Mouse (Mus musculus): ENCODE results near the gene Atg5. TPM values are rescaled to one million over a fixed set of nuclear protein-coding genes. Genes with fewer than 3 reads are reported as not detected.

Gene Atg5
- polyA plus RNA-seq, 1 experiment from 2014 or later, result 16.8 TPM

DNA sequence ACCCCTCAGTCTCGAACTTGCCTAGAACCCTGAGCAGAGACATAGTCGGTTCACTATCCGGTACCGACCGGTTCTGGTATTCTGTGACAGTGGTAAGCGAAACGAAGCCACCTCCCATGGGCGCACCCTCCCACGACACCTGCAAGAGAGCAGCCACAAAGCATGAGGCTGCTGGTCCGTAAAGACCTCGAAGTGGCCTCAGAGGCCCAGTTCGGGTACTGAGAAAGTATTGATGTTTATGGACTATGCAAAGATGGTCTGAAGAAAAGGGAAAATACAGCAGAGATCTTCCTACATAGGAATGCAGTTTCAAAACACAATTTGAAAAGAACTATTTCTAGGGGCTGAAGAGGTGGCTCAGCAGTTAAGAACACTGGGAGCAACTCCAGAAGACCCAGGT, 113.8 kb downstream of the Atg5 start:
- H3K27ac ChIP-seq (ENCODE audit: low read length), result no peak overlapping the region
- no peak for ATAC-seq (ENCODE audit: low read depth)
- 78% methylated on average over 12 of the region's 12 CpGs for WGBS (ENCODE audit: insufficient replicate concordance)

DNA sequence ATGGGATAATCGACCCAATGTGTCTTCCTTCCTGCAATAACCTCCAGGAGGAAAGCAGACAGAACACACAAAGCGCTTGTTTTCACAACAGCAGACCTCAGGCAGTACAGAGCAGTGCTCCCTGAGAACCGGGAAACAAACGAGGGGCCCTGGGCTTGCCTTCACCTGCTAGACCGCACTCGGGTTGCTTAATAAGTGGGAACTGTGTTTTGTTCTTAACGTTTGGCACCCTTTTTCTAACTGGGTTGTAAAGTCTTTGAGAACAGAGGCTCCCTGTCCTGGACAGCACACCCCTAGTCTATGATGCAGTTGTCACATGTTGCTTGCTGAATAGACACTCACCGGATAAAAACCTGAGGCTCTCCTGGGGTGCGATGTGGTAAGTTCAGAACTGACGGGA, 115.1 kb downstream of the Atg5 start:
- peaks cover 3% of the 10 kb centered on the region for H3K4me1 ChIP-seq (ENCODE audit: control insufficient read depth, low read depth, low read length)
- no peak for ATAC-seq (ENCODE audit: low read depth)
- no peak overlapping the region for H3K27ac ChIP-seq (ENCODE audit: low read length)
- H3K9me3 ChIP-seq (replicated peaks; ENCODE audit: control insufficient read depth, low read length), result no peaks in the 10 kb centered on the region
- 60% methylated on average over 10 of the region's 10 CpGs for WGBS (ENCODE audit: insufficient replicate concordance)
- H3K27me3 ChIP-seq (ENCODE audit: control insufficient read depth, insufficient read depth, low read depth, low read length), result no peaks in the 10 kb centered on the region
- H3K4me2 ChIP-seq (ENCODE audit: low read depth, low read length), result no peak overlapping the region
- no peak overlapping the region for H3K4me3 ChIP-seq (ENCODE audit: low read depth, low read length)
- H3K36me3 ChIP-seq (ENCODE audit: control insufficient read depth, insufficient read depth), result no peaks in the 10 kb centered on the region
- no peak overlapping the region for H3K9ac ChIP-seq (ENCODE audit: low read depth, low read length)

More for the DNA sequence above, 113.8 kb downstream of the Atg5 start:
- Histone ChIP-seq H3K4me1 (ENCODE audit: control insufficient read depth, low read depth, low read length) (peaks cover 3% of the 10 kb centered on the region), H3K27me3 (ENCODE audit: control insufficient read depth, insufficient read depth, low read depth, low read length) (no peaks in the 10 kb centered on the region), H3K9me3 (replicated peaks; ENCODE audit: control insufficient read depth, low read length) (no peaks in the 10 kb centered on the region), H3K36me3 (ENCODE audit: control insufficient read depth, insufficient read depth) (no peaks in the 10 kb centered on the region), H3K4me2 (ENCODE audit: low read depth, low read length) (no peak overlapping the region), H3K4me3 (ENCODE audit: low read depth, low read length) (no peak overlapping the region), H3K9ac (ENCODE audit: low read depth, low read length) (no peak overlapping the region)

DNA sequence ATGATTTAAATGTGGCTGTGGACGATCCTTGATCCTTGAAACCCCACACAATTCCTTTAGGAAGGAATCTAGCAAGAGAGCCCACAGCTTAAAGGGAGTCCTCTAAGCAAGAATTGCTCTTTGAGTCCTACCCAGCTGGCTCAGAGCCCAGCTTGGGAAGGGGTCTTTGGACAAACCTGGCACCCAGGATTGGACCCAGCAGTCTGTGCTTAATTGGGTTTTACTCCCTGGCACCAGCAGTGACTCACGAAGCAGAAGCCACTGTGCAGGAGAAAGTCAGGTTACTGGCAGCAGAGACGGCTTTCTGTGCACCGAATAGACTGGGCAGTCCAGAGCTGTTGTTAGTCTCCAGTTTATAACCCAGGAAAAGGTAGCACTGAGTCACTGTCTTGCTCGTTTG, 117.1 kb downstream of the Atg5 start:
- Histone ChIP-seq H3K4me2 (ENCODE audit: low read depth, low read length) (no peak overlapping the region), H3K27ac (ENCODE audit: low read length) (no peak overlapping the region), H3K4me1 (ENCODE audit: control insufficient read depth, low read depth, low read length) (peaks cover 3% of the 10 kb centered on the region), H3K36me3 (ENCODE audit: control insufficient read depth, insufficient read depth) (no peaks in the 10 kb centered on the region), H3K4me3 (ENCODE audit: low read depth, low read length) (no peak overlapping the region), H3K9me3 (replicated peaks; ENCODE audit: control insufficient read depth, low read length) (no peaks in the 10 kb centered on the region), H3K9ac (ENCODE audit: low read depth, low read length) (no peak overlapping the region), H3K27me3 (ENCODE audit: control insufficient read depth, insufficient read depth, low read depth, low read length) (no peaks in the 10 kb centered on the region)
- WGBS (ENCODE audit: insufficient replicate concordance), result 67% methylated on average over 5 of the region's 5 CpGs
- no peak for ATAC-seq (ENCODE audit: low read depth)

- Histone ChIP-seq H3K4me1 (ENCODE audit: control insufficient read depth, low read depth, low read length) (no peaks in the 10 kb centered on the region; the same call in 1 of the 2 replicates), H3K9ac (ENCODE audit: low read depth, low read length) (no peak overlapping the region), H3K27me3 (ENCODE audit: control insufficient read depth, insufficient read depth, low read depth, low read length) (no peaks in the 10 kb centered on the region), H3K36me3 (ENCODE audit: control insufficient read depth, insufficient read depth) (no peaks in the 10 kb centered on the region), H3K27ac (ENCODE audit: low read length) (no peak overlapping the region), H3K4me3 (ENCODE audit: low read depth, low read length) (no peak overlapping the region), H3K9me3 (replicated peaks; ENCODE audit: control insufficient read depth, low read length) (no peaks in the 10 kb centered on the region), H3K4me2 (ENCODE audit: low read depth, low read length) (no peak overlapping the region)
- WGBS (ENCODE audit: insufficient replicate concordance), result 73% methylated on average over 11 of the region's 11 CpGs
- ATAC-seq (ENCODE audit: low read depth), result no peak
These were observed 120.6 kb downstream of the Atg5 start for GRCm38 (mm10) chr10:44388706-44389233.

GRCm38 (mm10) chr10:44390286-44390685, 122.1 kb downstream of the Atg5 start:
- Histone ChIP-seq H3K9ac (ENCODE audit: low read depth, low read length) (no peak overlapping the region), H3K4me1 (ENCODE audit: control insufficient read depth, low read depth, low read length) (no peaks in the 10 kb centered on the region; the same call in 1 of the 2 replicates), H3K27me3 (ENCODE audit: control insufficient read depth, insufficient read depth, low read depth, low read length) (no peaks in the 10 kb centered on the region), H3K9me3 (replicated peaks; ENCODE audit: control insufficient read depth, low read length) (no peaks in the 10 kb centered on the region), H3K4me2 (ENCODE audit: low read depth, low read length) (no peak overlapping the region), H3K36me3 (ENCODE audit: control insufficient read depth, insufficient read depth) (no peaks in the 10 kb centered on the region), H3K27ac (ENCODE audit: low read length) (no peak overlapping the region), H3K4me3 (ENCODE audit: low read depth, low read length) (no peak overlapping the region)
- no peak for ATAC-seq (ENCODE audit: low read depth)
- WGBS (ENCODE audit: insufficient replicate concordance), result 52% methylated on average over 5 of the region's 5 CpGs

DNA sequence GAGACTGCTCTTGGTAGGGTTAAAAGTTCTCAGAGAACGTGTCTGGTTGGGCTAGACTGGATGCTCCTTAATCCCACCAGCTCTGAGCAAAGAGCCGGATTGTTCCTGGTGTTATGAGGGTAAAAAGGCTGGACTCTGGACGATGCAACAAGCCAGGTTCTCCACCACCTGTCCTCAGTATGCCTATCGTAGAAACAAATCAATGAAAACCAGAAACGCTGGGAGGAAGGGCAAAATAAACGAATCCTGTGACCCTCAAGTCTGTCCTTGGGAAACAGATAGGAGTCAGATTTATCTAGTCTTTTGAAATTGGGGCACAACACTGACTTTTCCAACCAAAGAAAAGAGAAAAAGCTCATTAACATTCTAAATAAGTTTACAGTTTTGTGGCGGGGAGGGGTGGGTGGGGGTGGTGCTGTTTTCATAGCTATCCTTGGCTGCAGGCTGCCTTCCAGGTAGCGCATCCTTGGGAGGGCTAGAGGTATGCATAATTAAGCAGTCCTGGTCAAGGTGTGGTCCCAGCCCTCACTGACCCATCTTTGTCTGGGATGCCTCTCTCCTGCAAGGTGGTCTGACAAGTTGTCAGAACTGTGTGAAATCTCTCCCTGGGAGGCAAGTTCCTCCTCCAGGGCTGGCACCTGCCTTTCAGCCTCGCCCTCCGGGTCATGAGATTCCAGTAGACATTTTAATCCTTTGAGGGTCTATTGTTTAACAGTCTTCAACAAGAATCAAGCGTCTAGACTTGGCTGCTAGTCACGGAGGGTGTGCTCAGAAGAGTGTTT, 123.5 kb downstream of the Atg5 start:
- no peaks in the 10 kb centered on the region; the same call in 1 of the 2 replicates for H3K4me1 ChIP-seq (ENCODE audit: control insufficient read depth, low read depth, low read length)
- H3K27me3 ChIP-seq (ENCODE audit: control insufficient read depth, insufficient read depth, low read depth, low read length), result no peaks in the 10 kb centered on the region
- H3K9ac ChIP-seq (ENCODE audit: low read depth, low read length), result no peak overlapping the region
- 42% methylated on average over 12 of the region's 12 CpGs for WGBS (ENCODE audit: insufficient replicate concordance)
- H3K9me3 ChIP-seq (replicated peaks; ENCODE audit: control insufficient read depth, low read length), result no peaks in the 10 kb centered on the region
- no peaks in the 10 kb centered on the region for H3K36me3 ChIP-seq (ENCODE audit: control insufficient read depth, insufficient read depth)
- H3K27ac ChIP-seq (ENCODE audit: low read length), result no peak overlapping the region
- no peak for ATAC-seq (ENCODE audit: low read depth)
- H3K4me2 ChIP-seq (ENCODE audit: low read depth, low read length), result no peak overlapping the region
- no peak overlapping the region for H3K4me3 ChIP-seq (ENCODE audit: low read depth, low read length)

DNA sequence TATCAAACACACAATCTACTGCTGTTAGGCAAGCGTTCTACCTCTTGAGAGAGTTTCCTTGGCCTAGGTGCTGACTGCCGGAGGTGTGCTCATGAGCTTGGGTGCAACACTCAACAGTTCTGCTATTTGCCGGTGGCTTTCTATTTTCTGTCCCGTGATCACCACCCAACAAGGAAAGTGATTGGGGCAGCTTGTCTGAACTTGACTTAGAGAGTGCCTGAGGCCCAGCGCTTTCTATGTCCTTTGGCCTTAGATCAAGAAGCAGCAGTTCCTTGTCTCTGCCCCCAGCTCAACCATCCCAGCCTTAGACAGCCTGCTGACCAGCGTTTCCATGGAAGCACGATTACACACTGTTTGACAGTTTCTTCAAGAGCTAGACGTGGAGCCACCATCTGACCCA, 124.7 kb downstream of the Atg5 start:
- H3K27me3 ChIP-seq (ENCODE audit: control insufficient read depth, insufficient read depth, low read depth, low read length), result no peaks in the 10 kb centered on the region
- no peak overlapping the region for H3K4me3 ChIP-seq (ENCODE audit: low read depth, low read length)
- H3K4me2 ChIP-seq (ENCODE audit: low read depth, low read length), result no peak overlapping the region
- H3K9me3 ChIP-seq (replicated peaks; ENCODE audit: control insufficient read depth, low read length), result no peaks in the 10 kb centered on the region
- no peak for ATAC-seq (ENCODE audit: low read depth)
- H3K4me1 ChIP-seq (ENCODE audit: control insufficient read depth, low read depth, low read length), result no peaks in the 10 kb centered on the region; the same call in 1 of the 2 replicates
- H3K36me3 ChIP-seq (ENCODE audit: control insufficient read depth, insufficient read depth), result no peaks in the 10 kb centered on the region
- no peak overlapping the region for H3K9ac ChIP-seq (ENCODE audit: low read depth, low read length)
- 71% methylated on average over 8 of the region's 8 CpGs for WGBS (ENCODE audit: insufficient replicate concordance)
- no peak overlapping the region for H3K27ac ChIP-seq (ENCODE audit: low read length)

- no peaks in the 10 kb centered on the region for H3K9me3 ChIP-seq (replicated peaks; ENCODE audit: control insufficient read depth, low read length)
- no peaks in the 10 kb centered on the region for H3K27me3 ChIP-seq (ENCODE audit: control insufficient read depth, insufficient read depth, low read depth, low read length)
- no peak overlapping the region for H3K9ac ChIP-seq (ENCODE audit: low read depth, low read length)
- ATAC-seq (ENCODE audit: low read depth), result no peak
- 48% methylated on average over 3 of the region's 3 CpGs for whole genome bisulfite sequencing (ENCODE audit: insufficient replicate concordance)
- H3K27ac ChIP-seq (ENCODE audit: low read length), result no peak overlapping the region
- no peaks in the 10 kb centered on the region for H3K36me3 ChIP-seq (ENCODE audit: control insufficient read depth, insufficient read depth)
- H3K4me2 ChIP-seq (ENCODE audit: low read depth, low read length), result no peak overlapping the region
- no peaks in the 10 kb centered on the region for H3K4me1 ChIP-seq (ENCODE audit: control insufficient read depth, low read depth, low read length)
- no peak overlapping the region for H3K4me3 ChIP-seq (ENCODE audit: low read depth, low read length)
These were observed 132.0 kb downstream of the Atg5 start for GRCm38 (mm10) chr10:44400119-44400518.

- 67% methylated on average over 13 of the region's 13 CpGs for WGBS (ENCODE audit: insufficient replicate concordance)
- no peak overlapping the region for H3K27ac ChIP-seq (ENCODE audit: low read length)
- H3K9ac ChIP-seq (ENCODE audit: low read depth, low read length), result no peak overlapping the region
- H3K9me3 ChIP-seq (replicated peaks; ENCODE audit: control insufficient read depth, low read length), result no peaks in the 10 kb centered on the region
- H3K4me3 ChIP-seq (ENCODE audit: low read depth, low read length), result no peak overlapping the region
- no peak for ATAC-seq (ENCODE audit: low read depth)
- H3K36me3 ChIP-seq (ENCODE audit: control insufficient read depth, insufficient read depth), result no peaks in the 10 kb centered on the region
- H3K4me1 ChIP-seq (ENCODE audit: control insufficient read depth, low read depth, low read length), result no peaks in the 10 kb centered on the region
- H3K4me2 ChIP-seq (ENCODE audit: low read depth, low read length), result no peak overlapping the region
- no peaks in the 10 kb centered on the region for H3K27me3 ChIP-seq (ENCODE audit: control insufficient read depth, insufficient read depth, low read depth, low read length)
These were observed 132.4 kb downstream of the Atg5 start for GRCm38 (mm10) chr10:44400602-44401001.

All from liver, embryonic 16.5 days (tissue).